Mouse (Mus musculus): ENCODE measurements at regions not wholly inside any gene's neighbourhood (a gene's known extent, or its start where the extent isn't known, plus 50 kb on each side); places are given as distances from the start of the nearest gene placed in this dataset.
"Not testable (repeated sequence)": the region's sequence is repeated elsewhere in the genome, so short reads cannot be mapped to it uniquely, and the experiment has no call there.

DNA sequence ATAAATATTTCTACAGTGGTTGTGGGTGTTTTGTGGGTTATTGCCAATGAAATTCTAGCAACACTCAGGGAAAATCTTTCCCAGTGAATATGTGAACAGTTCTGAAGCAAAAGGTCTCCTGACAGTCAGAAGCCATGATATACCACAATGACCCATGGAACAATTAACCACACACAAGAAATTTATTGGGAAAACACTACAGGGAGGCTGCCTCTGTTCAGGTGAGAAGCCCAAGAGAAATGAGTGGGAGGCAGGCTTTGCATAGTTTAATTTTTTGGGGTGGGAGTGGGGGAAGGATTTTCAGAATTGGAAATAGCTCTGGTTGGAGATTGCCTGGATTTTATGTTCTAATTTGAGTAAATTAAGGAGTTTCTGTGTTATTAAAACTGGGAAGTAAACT is 92.1 kb upstream of the Zfp986 start:
- not testable (repeated sequence) for TF ChIP-seq HCFC1 (IDR thresholded peaks at IDR 0.05; ENCODE audit: borderline replicate concordance, insufficient read depth, low read length); ZNF384 (IDR thresholded peaks at IDR 0.05; ENCODE audit: low read depth, low read length)
